Mouse (Mus musculus) monocyte, adult 5-6 weeks (primary cell): Measurements from ENCODE around the gene Dnajc7. TPM values are rescaled to one million over a fixed set of nuclear protein-coding genes. Genes with fewer than 3 reads are reported as not detected.
"Not testable (repeated sequence)": the region's sequence is repeated elsewhere in the genome, so short reads cannot be mapped to it uniquely, and the experiment has no call there.

Experiments used
- ATAC-seq: fragments of 153-309, 156-312 bp; replicated peaks from 2 replicates; pipeline ENCODE4 v1.8.0; 2017; ENCODE audit warnings: mild to moderate bottlenecking; ENCODE audit not compliant: low TSS enrichment, insufficient number of reproducible peaks, severe bottlenecking, poor library complexity, low FRiP score
- total RNA-seq: library from RNA; stranded (forward); fragments of 200-1000, 200-491, 200-594 nt; gene quantifications from 3 replicates; pipeline ENCODE4 v1.2.3, GENCODE M21; 2017

The Dnajc7 gene
- total RNA-seq, 1 experiment from 2014 or later: 305 TPM

DNA sequence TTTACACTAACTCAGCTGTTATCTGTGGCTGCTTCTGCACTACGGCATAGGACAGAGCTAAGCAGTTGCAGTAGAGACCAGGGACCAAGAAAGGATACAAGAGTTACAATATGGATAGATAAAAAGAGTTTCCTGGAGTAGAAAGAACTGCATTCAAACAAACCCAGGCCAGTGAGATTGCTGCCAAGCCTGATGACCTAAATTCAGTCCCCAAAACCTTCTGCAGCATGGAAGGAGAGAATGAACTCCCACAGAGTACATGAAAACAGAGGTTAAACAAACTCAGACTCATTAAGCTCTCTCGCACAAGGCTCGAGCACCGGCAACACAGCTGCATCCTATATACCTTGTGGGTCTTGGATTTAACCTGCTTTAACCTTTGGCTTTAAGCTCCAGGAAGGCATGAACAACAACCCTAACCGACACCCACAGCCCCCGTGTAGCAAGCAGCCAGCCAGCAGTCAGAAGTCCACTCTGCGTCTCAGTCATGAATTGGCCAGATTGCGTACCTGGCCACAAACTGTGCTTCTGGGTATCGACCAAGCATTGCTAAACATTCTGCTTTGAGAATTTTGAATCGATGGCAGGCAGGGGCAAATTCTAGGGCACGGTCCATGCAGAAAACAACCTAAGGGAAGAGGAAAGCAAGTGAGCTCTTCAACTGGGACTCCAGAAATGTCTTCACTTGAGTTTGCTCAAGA lies 27.5 kb downstream of the Dnajc7 start:
- no peak for ATAC-seq

DNA sequence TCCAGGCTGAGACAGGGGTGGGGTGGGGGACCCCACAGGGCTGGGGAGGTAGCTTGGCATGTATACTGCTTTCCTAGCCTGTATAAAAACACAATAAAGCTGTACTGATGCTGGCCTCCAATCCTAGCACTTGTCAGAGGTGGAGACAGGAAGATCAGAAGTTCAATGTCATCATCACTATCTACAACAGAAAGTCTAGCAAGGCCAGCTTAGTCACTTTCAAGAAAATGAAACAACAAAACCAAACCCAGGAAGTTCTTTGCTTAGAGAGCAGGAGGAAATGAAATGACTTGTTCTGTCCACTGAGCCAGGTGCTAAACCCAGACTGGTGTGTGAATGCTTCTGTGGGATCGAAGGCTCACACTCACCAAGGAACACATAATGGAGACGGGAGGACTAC lies 31.5 kb downstream of the Dnajc7 start:
- ATAC-seq: no peak

DNA sequence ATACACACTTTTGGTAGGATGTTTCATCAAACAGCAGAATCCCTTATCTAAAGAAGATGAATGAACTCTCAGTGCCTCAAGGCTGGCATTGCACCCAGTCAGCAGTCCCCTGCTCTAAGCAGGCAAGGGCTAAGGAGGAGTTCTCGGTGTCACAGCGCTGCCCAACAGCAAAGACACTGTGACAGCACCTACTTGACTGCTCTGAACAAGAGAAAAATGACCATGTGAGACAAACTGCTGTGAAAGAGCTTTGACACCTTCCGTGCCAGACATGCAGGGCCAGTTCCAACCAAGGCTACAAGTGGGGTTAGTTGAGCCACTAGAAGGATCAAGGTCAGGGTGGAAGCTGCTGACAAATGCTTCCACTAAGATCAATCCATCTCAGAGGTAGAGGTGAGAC lies 34.8 kb downstream of the Dnajc7 start:
- ATAC-seq: no peak

DNA sequence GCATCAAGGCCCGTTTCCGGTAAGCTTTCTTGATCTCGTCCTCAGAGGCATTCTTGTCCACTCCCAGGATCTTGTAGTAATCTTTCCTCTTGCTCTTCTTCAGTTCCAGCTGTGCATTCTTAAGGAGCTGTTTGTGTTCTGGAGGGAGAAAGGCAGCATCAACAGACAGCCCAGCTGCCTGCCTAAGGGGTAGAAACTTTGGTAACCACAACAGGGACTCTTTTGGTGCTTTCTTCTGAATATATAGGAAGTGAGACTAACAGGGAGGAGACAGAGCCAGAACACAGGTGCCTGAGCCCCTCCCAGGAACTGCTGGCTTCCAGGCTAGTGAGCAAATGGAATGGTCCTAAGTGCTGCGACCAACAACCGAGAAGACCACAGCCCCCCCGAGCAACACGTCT lies 35.4 kb downstream of the Dnajc7 start:
- ATAC-seq: no peak

DNA sequence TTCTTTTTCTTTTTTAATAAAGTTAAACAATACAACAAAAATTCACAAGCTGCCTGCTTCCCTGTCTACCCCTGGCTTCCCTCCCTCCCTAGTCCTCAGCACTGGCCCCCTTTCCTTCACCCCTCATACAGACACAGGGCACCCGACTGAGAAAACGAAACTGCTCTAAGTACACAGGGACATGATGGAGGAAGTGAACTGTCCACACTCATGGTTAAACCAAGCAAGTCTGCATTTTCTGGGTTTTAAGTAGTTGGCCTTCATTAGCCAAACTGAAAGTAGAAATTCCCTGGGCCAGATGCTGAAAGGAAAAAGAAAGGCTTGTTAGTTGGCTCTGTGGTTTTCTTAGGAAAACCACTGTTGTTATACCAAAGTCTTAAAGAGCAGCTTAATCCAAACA lies 37.1 kb downstream of the Dnajc7 start:
- no peak for ATAC-seq

DNA sequence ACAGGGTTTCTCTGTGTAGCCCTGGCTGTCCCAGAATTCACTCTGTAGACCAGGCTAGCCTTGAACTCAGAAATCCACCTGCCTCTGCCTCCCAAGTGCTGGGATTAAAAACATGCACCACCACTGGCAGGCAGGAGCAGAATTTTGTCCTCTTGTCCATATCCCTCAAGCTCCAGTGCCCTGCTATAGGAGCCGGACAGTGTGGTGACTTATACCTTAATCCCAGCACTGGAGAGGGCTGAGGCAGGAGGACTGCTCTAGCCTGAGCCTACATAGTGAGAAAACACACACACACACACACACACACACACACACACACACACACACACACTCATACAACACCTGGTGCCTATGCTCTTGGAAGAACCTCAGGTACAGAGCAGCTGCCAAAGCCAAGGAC lies 37.6 kb downstream of the Dnajc7 start:
- not testable (repeated sequence) for ATAC-seq

DNA sequence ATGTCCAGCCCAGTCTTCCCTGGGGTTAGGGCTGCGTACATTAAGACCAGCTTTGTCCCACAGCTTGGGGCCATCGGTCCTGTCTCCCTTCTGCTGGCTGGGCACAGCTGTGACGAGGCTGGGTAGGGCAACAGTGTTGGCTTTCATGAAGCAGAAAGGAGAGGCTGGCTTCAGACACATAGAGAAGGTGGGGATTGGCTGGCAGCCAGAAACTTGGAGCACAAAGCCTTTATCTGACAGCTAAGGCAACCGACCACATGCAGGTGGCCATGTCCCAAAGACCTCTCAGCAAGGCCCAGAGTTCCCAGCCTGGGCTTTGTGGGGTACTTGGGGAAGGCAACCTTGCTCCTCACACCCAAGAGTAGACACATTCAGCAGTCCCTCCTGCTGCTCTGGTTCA lies 38.2 kb downstream of the Dnajc7 start:
- ATAC-seq: no peak

DNA sequence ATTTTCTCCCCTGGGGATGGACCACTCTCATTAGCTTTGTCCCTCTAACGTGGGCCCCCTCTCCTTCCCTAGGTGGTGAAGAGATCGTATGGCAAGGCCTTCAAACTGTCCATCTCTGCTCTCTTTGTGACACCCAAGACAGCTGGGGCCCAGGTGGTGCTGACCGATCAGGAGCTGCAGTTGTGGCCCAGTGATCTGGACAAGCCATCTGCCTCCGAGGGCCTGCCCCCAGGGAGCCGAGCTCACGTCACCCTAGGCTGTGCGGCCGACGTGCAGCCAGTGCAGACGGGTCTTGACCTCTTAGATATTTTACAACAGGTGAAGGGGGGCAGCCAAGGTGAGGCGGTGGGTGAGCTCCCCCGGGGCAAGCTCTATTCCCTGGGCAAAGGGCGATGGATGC lies 39.7 kb downstream of the Dnajc7 start:
- no peak for ATAC-seq

DNA sequence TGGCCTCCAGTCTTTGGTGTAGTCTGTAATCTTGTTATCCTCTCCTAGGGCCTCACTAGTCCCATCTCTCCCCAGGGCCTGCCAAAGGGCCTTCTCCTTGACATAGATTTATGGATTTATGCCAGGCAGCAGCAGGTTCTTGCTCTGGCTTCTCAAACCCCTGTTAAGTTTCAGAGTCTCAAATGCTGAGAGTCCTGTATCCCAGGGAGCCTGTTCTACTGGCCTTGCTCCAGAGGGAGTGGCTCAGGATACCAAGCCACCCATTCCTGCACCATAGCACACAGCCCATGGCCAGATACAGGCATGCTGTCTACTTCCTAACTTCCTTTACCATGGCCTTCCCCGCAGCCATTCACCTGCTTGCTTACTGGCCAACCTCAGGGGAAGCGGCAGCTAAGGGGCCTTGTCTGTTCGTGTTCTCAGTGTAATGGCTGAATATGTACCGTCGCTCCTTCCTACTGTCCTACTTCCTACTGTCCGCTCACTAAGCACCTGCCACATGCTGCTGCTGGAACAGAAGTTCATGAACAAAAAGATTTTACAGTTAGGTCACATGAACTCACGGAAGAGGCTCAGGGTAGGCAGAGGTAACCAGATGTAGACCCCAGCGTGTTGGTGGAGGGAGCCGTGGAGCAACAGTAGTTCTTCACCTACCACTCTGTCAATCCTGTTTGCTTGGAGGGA lies 40.7 kb downstream of the Dnajc7 start:
- no peak for ATAC-seq

DNA sequence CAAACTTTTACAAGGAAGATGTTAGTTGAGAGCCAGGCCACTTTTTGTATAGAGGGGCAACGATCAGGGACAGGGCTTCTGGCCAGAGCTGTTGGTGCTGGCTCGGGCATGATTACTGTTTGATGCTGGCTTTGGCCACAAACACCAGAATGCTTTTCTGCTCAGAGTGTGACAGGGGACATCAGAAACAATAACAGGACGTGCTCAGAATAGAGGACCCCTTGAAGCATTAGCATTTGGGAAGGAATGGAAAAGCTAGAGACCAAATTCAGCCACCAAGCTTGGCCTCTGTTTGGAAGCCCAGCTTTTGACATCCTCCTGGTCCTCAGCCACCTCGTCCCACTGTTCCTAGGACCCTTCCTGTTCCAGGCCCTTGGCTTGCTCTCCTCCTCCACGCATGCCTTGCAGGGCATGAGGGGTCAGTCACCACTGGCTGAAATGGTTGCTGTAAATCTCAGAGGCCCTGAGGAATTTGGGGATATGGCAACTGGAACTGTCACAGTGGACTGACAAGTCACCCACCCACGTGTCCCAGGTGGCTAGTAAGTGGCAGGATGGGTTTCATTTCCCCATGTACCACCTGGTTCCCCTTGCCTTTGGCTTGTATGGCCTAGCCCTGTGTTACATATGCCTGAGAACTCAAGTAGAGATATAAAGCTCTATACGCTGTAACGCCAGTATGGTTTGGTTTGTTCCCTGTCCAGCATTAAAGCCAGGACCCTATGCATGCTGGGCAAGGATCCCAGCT lies 41.9 kb downstream of the Dnajc7 start:
- ATAC-seq: no peak

DNA sequence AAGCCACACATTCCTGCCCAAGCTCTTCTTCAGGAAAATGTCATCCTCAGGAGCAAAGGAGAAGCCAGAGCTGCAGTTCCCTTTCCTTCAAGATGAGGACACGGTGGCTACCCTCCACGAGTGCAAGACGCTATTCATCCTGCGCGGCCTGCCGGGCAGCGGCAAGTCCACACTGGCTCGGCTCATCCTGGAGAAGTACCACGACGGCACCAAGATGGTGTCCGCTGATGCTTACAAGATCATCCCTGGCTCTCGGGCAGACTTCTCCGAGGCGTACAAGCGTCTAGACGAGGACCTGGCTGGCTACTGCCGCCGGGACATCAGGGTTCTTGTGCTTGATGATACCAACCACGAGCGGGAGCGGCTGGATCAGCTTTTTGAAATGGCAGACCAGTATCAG lies 43.7 kb downstream of the Dnajc7 start:
- ATAC-seq: no peak

DNA sequence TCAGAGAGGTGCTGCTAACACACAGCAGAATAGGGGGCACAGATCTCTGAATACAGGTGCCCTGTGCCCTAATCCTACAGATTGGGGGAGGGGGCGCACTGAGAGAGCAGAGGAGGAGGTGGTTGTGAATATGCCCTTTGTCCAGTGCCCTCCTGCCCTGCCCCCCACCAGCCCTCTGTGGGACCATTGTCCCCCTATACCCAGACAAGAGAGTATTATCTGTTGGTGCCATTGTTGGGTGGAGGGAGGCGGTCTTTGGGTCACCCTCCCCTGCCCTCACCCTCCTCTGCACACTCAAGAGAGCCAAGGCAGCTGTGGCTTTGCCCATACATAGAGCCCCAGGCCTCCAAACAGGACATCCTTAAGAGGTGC lies 44.5 kb downstream of the Dnajc7 start:
- ATAC-seq: no peak

DNA sequence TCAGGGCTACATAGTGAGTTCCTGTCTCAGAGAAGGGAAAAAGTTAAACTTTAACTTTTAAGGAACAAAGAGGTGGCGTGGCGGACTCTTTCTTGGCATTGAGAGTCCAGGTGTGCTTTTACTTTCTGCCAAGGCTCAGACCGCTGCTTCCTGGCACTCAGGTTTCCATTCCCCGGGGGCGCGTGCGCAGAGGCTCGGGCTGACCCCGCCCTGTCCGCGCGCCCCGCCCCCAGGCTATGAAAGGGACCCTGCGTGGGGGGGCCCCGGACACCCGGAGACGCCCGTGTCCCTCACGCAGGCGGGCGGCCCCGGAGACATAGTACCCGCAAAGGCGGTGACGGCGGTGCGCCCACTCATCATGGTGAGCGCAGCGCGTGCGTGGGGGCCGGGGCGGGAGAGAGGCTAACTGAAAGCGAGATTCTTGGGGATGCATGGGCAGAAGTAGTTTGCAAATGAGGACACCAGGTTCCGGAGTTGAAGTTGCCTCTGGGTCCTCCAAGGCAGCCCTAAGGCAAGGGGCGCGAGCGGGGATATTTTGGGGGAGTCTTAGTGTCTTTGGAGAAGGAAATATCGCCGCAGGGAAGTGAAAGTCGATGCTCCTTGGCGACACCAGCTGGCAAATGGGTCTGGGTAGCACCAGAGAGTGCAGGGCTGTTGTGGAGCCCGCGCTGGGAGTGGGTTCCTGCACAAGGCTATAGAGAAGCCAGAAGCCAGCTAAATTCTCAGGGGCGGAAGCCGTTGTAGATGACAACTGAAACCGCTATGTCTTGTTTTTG lies 45.1 kb downstream of the Dnajc7 start, which contains the start of gene Cnp:
TSS of gene Cnp (plus strand) at position 197 of the 776 bp plus-strand sequence.
- ATAC-seq: 0 out of 2 replicates have a peak, but pooled peaks have one; percentile 14

DNA sequence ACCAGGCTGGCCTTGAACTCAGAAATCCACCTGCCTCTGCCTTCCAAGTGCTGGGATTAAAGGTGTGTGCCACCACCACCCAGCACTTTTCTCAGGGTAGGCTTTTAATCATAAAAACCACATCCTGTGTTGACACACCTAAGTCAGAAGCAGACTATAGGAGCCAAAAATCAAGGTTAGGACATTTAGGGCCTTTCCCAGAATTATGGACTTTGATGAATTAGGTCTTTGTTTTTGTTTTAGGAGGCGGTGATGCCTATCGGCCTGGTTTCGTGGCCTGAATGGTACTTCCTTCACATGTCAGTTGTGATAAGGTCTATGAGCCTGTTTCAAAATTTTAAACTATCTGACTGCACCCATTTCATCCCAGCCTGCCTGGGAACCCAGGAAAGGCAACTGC lies 45.8 kb downstream of the Dnajc7 start:
- no peak for ATAC-seq

DNA sequence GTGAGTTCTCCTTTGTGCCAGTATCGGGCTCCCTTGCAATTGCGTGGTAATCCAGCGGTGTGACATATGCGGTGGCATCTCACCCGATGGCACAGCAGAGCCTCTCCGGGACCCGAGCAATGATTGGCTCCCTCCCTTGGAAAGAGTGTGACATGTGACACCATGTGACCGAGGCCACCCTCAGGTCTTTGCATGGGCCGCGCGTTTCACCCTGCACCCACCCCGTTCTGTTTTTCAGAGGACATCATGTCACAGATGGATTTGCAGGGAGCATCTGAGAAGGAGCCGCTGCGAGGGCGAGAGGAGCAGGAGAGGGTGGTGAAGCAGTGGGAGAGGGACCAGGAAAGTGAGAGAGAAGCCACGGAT lies 48.8 kb downstream of the Dnajc7 start:
- ATAC-seq: peak; percentile 70

DNA sequence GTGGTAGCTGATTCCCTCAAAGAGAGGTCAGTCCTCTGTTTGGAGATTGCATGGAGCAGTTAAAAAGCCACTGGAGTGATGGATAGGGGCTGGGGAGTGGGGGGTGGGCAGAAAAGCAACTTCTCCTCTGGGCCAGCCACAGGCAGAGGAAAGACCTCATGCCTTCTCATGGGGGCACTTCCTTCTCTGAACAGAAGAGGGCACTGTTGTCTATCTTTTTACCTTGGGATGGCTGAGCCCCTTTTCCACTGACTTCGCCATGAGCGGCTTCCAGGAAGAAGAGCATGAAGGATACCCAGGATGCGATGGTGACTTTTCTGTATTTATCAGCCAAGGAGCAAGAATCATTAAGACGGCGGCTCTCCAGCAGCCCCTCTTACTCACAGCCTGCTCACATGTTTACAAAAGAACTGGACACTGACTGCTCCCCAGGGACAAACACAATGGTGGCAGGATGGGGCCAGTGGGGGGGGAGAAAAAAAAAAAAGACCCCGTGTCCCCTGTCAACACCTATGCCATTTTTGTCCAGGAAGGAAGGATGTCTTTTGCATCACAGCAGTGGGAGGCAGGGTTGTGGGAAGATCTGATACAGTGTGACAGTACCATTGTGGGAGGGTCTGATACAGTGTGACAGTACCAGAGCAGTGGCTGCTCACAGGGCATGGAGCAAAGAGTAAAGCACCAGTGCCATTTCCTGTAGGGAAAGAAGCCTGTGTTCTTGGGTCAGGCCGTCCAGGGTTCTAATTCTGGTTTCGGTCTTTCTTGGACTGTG lies 49.4 kb downstream of the Dnajc7 start:
- peak; percentile 69 for ATAC-seq

DNA sequence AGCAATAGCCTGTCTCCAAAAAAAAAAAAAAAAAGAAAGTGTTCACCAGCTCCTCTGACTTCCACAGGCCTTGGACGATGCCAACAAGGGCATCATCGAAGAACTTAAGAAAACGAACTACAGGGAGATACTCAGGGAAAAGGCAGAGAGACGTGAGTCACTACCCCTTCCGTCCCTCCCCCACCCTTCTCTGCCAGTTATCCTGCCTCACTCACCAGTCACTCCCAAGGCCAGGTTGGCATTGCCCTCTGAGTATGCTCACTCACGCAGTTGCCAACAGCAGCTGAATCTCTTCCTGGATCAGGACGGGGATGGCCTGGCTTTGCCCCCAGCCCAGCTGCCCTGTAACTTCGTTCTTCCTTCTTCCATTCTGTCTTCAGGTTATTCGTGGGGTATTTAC lies 50.2 kb downstream of the Dnajc7 start:
- no peak for ATAC-seq

DNA sequence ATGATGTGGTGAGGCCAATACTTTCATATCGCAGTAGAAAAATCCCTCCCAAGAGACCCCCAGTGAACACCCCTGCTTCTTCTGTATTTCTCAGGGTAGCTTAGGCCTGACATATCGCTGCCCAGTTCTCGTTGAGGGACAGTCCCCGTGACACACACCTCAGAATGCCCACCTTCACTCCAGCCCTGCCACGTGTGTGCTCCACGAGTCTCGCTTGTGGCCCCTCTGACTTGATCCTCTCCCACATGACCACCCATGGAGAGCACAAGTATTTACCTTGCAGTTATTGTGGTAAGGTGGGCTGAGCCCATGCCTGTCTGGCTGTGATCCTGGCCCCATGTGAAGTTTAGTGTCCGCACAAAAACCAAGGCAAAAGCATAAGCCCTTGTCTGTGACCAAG lies 51.3 kb downstream of the Dnajc7 start:
- no peak for ATAC-seq
